Mouse (Mus musculus): ENCODE measurements around the gene Rps6ka6. TPM values are rescaled to one million over a fixed set of nuclear protein-coding genes. Genes with fewer than 3 reads are reported as not detected.

Gene Rps6ka6
- total and polyA plus RNA-seq, 2 experiments = 0.01 to 0.09 TPM

DNA sequence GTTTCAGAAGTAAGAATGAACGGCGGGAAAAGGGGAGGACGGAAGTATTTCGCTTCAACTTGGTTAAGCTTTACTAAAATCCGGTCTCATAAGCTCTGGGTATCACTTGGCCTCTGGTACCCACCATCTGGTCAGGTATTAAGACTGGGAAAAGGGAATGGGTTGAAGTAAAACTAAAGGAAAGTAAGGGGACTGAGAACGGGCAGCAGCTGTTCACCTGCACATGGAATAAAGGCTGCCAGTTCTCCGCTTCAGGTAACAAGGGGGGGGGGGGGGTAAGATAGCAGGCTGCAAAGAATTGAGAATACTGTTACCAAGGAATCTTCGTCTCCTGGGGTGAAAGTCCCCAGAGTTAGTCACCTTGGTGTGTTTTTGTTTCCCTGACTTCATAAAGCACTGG lies 75.7 kb downstream of the Rps6ka6 start:
- H3K27me3 ChIP-seq (ENCODE audit: control insufficient read depth, insufficient read depth, low read length) = no peaks in the 10 kb centered on the region
- H3K4me1 ChIP-seq (ENCODE audit: control insufficient read depth, insufficient read depth, low read length) = no peaks in the 10 kb centered on the region
- H3K36me3 ChIP-seq (ENCODE audit: control insufficient read depth, insufficient read depth, low read length) = no peaks in the 10 kb centered on the region
- peak overlapping the region; percentile 68; the same call in 1 of the 2 replicates for H3K4me3 ChIP-seq (ENCODE audit: insufficient read depth, low read depth, low read length)
- TF ChIP-seq CTCF (IDR thresholded peaks at IDR 0.05; ENCODE audit: low read depth, low read length) (no peak), POLR2A (IDR thresholded peaks at IDR 0.05; ENCODE audit: extremely low read depth, insufficient read depth, low read length) (no peak)
- no peak overlapping the region for H3K9ac ChIP-seq (ENCODE audit: low read depth, low read length)
- no peak overlapping the region for H3K27ac ChIP-seq (replicated peaks; ENCODE audit: insufficient read depth, low read depth, low read length)
- no peak for DNase-seq (ENCODE audit: extremely low read depth, low read depth, low spot score)
- WGBS = 12% methylated on average over 8 of the region's 8 CpGs
- no peaks in the 10 kb centered on the region for H3K79me2 ChIP-seq (ENCODE audit: control insufficient read depth, insufficient read depth, low read length)

- no peak overlapping the region for H3K9ac ChIP-seq (ENCODE audit: low read depth, low read length)
- no peak overlapping the region for H3K27ac ChIP-seq (replicated peaks; ENCODE audit: insufficient read depth, low read depth, low read length)
- DNase-seq (ENCODE audit: extremely low read depth, low read depth, low spot score) = no peak
- no peak overlapping the region for H3K4me3 ChIP-seq (ENCODE audit: insufficient read depth, low read depth, low read length)
- H3K79me2 ChIP-seq (ENCODE audit: control insufficient read depth, insufficient read depth, low read length) = no peaks in the 10 kb centered on the region
- H3K36me3 ChIP-seq (ENCODE audit: control insufficient read depth, insufficient read depth, low read length) = no peaks in the 10 kb centered on the region
- TF ChIP-seq POLR2A (IDR thresholded peaks at IDR 0.05; ENCODE audit: extremely low read depth, insufficient read depth, low read length) (no peak), CTCF (IDR thresholded peaks at IDR 0.05; ENCODE audit: low read depth, low read length) (no peak)
- no peaks in the 10 kb centered on the region for H3K4me1 ChIP-seq (ENCODE audit: control insufficient read depth, insufficient read depth, low read length)
- no peaks in the 10 kb centered on the region for H3K27me3 ChIP-seq (ENCODE audit: control insufficient read depth, insufficient read depth, low read length)
Measured at GRCm38 (mm10) chrX:111460166-111460565, 77.6 kb downstream of the Rps6ka6 start.

GRCm38 (mm10) chrX:111436571-111436970 lies 101.2 kb downstream of the Rps6ka6 start:
- H3K9ac ChIP-seq (ENCODE audit: low read depth, low read length) = no peak overlapping the region
- H3K79me2 ChIP-seq (ENCODE audit: control insufficient read depth, insufficient read depth, low read length) = no peaks in the 10 kb centered on the region
- no peak overlapping the region for H3K4me3 ChIP-seq (ENCODE audit: insufficient read depth, low read depth, low read length)
- no peaks in the 10 kb centered on the region for H3K27me3 ChIP-seq (ENCODE audit: control insufficient read depth, insufficient read depth, low read length)
- no peak for DNase-seq (ENCODE audit: extremely low read depth, low read depth, low spot score)
- no peaks in the 10 kb centered on the region for H3K4me1 ChIP-seq (ENCODE audit: control insufficient read depth, insufficient read depth, low read length)
- H3K36me3 ChIP-seq (ENCODE audit: control insufficient read depth, insufficient read depth, low read length) = no peaks in the 10 kb centered on the region
- TF ChIP-seq POLR2A (IDR thresholded peaks at IDR 0.05; ENCODE audit: extremely low read depth, insufficient read depth, low read length) = no peak
- no peak for TF ChIP-seq CTCF (IDR thresholded peaks at IDR 0.05; ENCODE audit: low read depth, low read length)
- H3K27ac ChIP-seq (replicated peaks; ENCODE audit: insufficient read depth, low read depth, low read length) = no peak overlapping the region

- no peak for DNase-seq (ENCODE audit: extremely low read depth, low read depth, low spot score)
- Histone ChIP-seq H3K9ac (ENCODE audit: low read depth, low read length) (no peak overlapping the region), H3K36me3 (ENCODE audit: control insufficient read depth, insufficient read depth, low read length) (no peaks in the 10 kb centered on the region), H3K79me2 (ENCODE audit: control insufficient read depth, insufficient read depth, low read length) (no peaks in the 10 kb centered on the region), H3K27ac (replicated peaks; ENCODE audit: insufficient read depth, low read depth, low read length) (no peak overlapping the region), H3K4me1 (ENCODE audit: control insufficient read depth, insufficient read depth, low read length) (no peaks in the 10 kb centered on the region), H3K27me3 (ENCODE audit: control insufficient read depth, insufficient read depth, low read length) (no peaks in the 10 kb centered on the region), H3K4me3 (ENCODE audit: insufficient read depth, low read depth, low read length) (no peak overlapping the region)
- WGBS = 94% methylated on average over 4 of the region's 4 CpGs
- TF ChIP-seq POLR2A (IDR thresholded peaks at IDR 0.05; ENCODE audit: extremely low read depth, insufficient read depth, low read length) (no peak), CTCF (IDR thresholded peaks at IDR 0.05; ENCODE audit: low read depth, low read length) (no peak)
Measured at GRCm38 (mm10) chrX:111414775-111415174, 123.0 kb downstream of the Rps6ka6 start.

DNA sequence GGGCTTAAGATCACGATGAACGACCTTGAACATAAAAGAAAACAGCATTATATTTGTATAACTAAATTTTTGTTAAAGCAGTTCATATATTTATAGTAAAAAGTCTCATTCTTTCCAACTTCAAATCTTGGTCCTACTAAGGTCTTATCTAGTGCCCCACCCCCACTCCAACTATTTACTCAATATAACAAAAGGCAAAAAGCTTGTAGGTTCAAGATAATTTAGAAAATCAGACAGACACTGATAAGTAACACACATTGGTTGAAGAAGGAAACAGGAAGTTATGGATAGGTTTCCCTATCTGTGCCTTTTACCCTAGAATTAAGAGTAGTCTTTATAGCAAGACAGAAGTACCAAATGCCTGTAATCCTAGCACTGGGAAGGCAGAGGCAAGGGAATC lies 132.9 kb downstream of the Rps6ka6 start:
- 92% methylated on average over 2 of the region's 2 CpGs for WGBS
- Histone ChIP-seq H3K36me3 (ENCODE audit: control insufficient read depth, insufficient read depth, low read length) (no peaks in the 10 kb centered on the region), H3K27ac (replicated peaks; ENCODE audit: insufficient read depth, low read depth, low read length) (no peak overlapping the region), H3K79me2 (ENCODE audit: control insufficient read depth, insufficient read depth, low read length) (no peaks in the 10 kb centered on the region), H3K4me3 (ENCODE audit: insufficient read depth, low read depth, low read length) (no peak overlapping the region), H3K4me1 (ENCODE audit: control insufficient read depth, insufficient read depth, low read length) (no peaks in the 10 kb centered on the region), H3K27me3 (ENCODE audit: control insufficient read depth, insufficient read depth, low read length) (no peaks in the 10 kb centered on the region), H3K9ac (ENCODE audit: low read depth, low read length) (no peak overlapping the region)
- TF ChIP-seq POLR2A (IDR thresholded peaks at IDR 0.05; ENCODE audit: extremely low read depth, insufficient read depth, low read length) = no peak
- TF ChIP-seq CTCF (IDR thresholded peaks at IDR 0.05; ENCODE audit: low read depth, low read length) = no peak
- DNase-seq (ENCODE audit: extremely low read depth, low read depth, low spot score) = no peak

GRCm38 (mm10) chrX:111377020-111377419 lies 160.7 kb downstream of the Rps6ka6 start:
- Histone ChIP-seq H3K27ac (replicated peaks; ENCODE audit: insufficient read depth, low read depth, low read length) (no peak overlapping the region), H3K4me3 (ENCODE audit: insufficient read depth, low read depth, low read length) (no peak overlapping the region), H3K4me1 (ENCODE audit: control insufficient read depth, insufficient read depth, low read length) (no peaks in the 10 kb centered on the region), H3K27me3 (ENCODE audit: control insufficient read depth, insufficient read depth, low read length) (no peaks in the 10 kb centered on the region), H3K79me2 (ENCODE audit: control insufficient read depth, insufficient read depth, low read length) (no peaks in the 10 kb centered on the region), H3K36me3 (ENCODE audit: control insufficient read depth, insufficient read depth, low read length) (no peaks in the 10 kb centered on the region), H3K9ac (ENCODE audit: low read depth, low read length) (no peak overlapping the region)
- 78% methylated on average over 5 of the region's 5 CpGs for WGBS
- TF ChIP-seq POLR2A (IDR thresholded peaks at IDR 0.05; ENCODE audit: extremely low read depth, insufficient read depth, low read length) (no peak), CTCF (IDR thresholded peaks at IDR 0.05; ENCODE audit: low read depth, low read length) (no peak)
- no peak for DNase-seq (ENCODE audit: extremely low read depth, low read depth, low spot score)
